Mouse (Mus musculus): Measurements from ENCODE around the gene Pum1. TPM values are rescaled to one million over a fixed set of nuclear protein-coding genes. Genes with fewer than 3 reads are reported as not detected.
"Not testable (repeated sequence)": the region's sequence is repeated elsewhere in the genome, so short reads cannot be mapped to it uniquely, and the experiment has no call there.

The Pum1 gene
- polyA plus RNA-seq, 1 experiment from 2014 or later = 48.5 TPM

DNA sequence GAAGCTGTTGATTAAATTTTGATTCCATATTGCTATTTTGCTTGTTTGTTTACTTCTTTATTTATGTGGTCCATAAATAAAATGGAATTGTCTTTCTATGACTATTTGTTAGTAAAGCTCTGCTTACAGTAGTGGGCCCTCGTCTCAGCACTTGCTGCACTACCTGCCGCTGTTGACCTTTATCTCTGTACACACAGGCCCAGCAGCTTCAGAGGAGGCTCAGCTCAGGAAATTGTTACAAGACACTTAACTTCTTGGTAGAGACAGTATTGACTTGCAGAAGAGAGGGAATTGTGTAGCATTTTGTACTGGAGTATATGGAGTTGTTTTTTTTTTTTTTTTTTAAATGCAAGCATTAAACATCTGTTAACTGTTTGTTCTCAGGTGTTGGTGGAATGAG, 5.4 kb downstream of the Pum1 start:
- no peak for DNase-seq (ENCODE audit: low spot score)

DNA sequence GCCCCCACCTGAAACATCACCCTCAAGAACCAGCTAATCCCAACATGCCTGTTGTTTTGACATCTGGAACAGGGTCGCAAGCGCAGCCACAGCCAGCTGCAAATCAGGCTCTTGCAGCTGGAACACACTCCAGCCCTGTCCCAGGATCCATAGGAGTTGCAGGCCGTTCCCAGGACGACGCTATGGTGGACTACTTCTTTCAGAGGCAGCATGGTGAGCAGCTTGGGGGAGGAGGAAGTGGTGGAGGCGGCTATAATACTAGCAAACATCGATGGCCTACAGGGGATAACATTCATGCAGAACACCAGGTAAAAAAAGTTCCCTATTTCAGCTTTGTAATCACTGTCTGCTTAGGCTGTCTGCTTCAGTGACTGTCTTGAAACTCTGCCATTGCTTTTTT, 5.9 kb downstream of the Pum1 start:
- no peak for DNase-seq (ENCODE audit: low spot score)

DNA sequence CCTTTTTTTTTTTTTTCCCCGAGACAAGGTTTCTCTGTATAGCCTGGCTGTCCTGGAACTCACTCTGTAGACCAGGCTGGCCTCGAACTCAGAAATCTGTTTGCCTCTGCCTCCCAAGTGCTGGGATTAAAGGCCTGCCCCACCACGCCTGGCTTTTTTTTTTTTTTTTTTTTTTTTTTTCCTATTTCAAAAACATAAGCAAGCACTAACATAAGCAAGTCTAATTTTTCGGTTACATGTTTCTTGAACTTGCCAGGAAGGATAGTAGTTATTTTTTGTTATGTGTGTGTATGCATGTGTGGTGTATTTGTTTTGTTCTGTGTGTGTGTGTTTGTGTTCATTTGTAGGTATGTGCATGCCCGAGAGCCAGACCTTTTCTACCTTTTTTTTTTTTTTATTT, 6.9 kb downstream of the Pum1 start:
- not testable (repeated sequence) for DNase-seq (ENCODE audit: low spot score)

DNA sequence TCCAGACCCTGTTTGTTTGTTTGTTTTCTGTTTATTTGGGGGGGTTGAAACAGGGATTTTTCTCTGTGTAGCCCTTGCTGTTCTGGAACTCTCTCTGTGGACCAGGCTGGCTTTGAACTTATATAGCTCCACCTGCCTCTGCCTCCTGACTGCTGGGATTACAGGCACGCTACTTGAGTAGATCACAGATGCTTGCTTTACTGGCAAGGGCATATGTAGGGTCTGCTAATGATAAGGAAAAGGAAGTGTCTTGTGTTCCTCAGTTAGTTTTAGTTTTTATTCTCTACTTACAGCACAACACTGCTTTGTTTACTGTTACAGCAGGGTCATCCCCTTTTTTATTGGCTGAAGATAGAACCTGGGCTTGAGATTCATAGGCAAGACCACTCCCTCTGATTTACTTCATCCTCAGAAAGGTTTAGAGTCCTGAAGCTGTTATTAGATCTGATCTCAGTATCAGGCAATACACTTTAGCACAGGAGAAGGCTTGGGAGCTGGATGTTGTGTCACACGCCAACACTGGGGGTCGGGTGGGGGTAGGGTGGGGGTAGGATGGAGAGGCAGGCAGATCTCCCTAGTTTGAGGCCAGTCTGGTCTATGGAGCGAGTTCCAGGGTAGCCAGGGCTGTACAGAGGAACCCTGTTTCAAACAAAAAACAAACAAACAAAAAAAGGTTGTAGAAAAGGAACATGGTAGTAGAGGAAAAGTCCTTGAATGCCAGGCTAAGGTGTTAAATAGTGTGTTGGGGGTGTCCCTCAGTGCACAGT, 8.1 kb downstream of the Pum1 start:
- no peak for DNase-seq (ENCODE audit: low spot score)

DNA sequence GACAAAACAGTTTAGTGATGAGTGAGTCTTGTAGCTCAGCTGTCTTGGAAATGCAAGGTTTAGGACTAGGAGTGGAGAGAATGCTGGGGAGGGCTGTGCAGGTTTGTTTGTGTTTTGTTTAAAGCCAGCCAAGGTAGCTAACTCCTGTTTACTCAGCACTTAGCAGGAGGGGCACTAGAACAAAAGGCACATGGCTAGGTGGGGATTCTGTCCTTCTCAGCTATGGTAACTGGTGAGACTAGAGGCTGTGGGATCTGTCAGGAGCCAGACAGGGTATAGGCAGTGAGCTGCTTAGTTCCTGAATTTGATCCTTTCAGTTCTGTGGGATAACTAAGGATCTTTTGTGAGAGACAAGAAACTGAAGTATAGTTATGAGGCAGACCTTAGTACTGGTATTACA, 9.0 kb downstream of the Pum1 start:
- no peak for DNase-seq (ENCODE audit: low spot score)

DNA sequence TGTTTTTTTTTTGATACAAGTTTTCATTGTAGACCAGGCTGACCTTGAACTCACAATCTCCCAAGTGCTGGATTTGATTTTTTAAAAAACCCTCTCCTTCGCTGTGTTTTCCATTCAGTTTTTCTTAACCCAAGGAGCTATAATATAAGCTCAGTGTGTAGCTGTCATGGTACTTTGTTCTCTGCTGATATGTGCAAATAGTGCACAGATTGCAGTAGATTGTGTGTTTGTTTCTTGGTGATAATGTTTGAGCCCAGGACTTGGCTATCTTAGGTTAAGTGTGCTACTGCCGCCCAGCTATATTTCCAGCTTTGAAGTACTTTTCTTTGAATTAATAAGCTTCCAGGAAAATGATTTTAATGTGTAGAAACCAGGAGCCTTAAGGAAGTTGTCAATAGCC, 13.6 kb downstream of the Pum1 start:
- DNase-seq (ENCODE audit: low spot score) = no peak

DNA sequence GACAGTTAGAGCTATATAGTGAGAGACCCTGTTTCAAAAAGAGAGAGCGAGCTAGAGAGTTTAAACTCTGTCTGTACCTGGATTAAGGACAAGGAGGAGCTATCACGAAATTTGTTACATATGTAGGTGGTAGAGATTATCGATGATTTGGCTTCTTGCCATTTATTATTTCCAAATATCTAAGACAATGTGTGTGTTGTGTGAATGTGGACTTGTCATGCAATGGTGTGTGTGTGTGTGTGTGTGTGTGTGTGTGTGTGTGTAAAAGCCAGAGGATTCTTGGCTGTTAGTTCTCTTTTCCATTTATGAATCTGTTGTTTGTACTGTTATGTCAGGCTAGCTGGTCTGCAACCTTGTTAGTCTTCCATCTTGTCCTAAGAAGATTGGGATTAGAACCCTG, 15.0 kb downstream of the Pum1 start:
- no peak for DNase-seq (ENCODE audit: low spot score)

DNA sequence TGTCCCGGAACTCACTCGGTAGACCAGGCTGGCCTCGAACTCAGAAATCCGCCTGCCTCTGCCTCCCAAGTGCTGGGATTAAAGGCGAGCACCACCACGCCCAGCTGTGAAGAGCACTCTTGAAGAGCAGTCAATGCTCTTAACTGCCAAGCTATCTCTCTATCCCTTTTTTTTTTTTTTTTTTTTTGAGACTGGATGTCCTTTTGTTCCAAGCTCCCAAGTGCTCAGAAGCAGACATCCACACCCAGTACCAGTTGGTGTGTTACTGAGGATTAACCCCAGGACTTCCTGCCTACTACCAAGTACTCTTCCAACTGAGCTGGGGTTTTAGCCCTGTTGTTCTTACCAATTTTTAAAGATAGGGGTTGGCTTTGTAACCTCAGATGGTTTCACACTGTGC, 17.6 kb downstream of the Pum1 start:
- DNase-seq (ENCODE audit: low spot score) = no peak

DNA sequence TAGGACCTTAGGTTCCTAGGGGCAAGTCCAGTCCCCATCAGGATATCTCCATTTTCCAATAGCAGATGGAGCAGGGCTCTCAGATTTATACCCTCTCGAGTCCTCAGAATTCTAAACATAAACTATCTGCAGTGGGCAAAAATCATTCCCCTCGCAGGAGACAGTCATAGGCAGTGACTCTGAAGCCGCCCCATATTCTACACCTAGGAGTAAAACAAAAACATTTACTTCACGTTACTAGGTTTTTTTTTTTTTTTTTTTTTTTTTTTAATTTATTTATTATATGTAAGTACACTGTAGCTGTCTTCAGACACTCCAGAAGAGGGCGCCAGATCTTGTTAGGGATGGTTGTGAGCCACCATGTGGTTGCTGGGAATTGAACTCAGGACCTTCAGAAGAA, 19.9 kb downstream of the Pum1 start:
- not testable (repeated sequence) for DNase-seq (ENCODE audit: low spot score)

DNA sequence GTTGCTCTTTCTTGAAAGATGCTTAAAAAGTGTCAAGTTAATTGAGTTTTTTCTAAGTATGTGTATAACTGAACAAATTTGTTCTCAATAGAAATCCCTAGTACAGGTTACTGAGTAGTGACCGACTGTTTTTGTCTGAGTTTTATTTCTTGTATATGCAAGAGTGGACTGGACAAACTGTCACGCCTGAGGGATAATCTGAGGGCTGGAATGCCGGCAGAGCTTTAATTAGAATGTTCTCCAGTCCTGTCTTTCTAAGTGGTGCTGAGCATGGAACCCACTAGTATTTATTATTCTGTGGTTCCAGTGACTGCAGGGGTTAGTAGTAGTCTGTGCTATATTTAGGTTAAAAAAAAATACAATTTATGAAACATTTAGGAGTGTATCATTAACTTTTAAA, 30.8 kb downstream of the Pum1 start:
- DNase-seq (ENCODE audit: low spot score) = no peak

DNA sequence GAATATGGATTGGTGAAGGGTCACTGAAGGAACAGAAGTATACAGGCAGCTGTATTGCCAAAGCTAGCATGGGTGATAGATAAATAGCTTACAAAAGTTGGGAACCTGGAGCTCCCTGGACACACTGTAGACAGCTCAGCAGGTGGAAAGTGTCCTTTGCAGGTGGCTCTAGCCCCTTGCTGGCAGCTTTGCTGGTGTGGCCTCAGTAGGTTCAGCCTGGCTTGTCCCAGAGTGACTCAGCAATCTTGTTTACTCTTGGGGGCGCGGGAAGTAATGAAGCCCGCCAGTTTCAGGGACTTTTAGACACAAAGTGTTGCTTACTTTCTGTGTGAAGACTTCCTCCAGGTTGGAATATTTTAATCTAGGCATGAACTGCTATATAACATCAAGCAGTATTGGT, 31.9 kb downstream of the Pum1 start:
- no peak for DNase-seq (ENCODE audit: low spot score)

DNA sequence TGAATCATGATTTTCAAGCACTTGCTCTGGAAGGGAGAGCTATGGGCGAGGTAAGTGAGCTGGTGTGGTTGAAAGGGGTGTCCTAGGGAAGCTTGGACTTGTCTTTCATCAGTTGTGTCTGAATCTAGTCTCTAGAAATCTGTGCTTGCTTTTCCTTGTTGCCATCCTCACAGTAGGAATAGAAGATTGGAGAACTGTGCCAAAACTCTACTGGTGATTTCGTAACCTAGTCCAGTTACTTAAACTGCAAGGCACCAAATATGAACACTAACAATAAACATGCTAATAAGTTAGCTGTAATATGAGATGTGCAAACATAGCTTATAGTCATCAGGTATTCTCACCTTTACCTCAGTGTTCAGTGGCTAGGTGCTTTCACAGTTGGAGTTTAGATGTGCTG, 37.9 kb downstream of the Pum1 start:
- no peak for DNase-seq (ENCODE audit: low spot score)

DNA sequence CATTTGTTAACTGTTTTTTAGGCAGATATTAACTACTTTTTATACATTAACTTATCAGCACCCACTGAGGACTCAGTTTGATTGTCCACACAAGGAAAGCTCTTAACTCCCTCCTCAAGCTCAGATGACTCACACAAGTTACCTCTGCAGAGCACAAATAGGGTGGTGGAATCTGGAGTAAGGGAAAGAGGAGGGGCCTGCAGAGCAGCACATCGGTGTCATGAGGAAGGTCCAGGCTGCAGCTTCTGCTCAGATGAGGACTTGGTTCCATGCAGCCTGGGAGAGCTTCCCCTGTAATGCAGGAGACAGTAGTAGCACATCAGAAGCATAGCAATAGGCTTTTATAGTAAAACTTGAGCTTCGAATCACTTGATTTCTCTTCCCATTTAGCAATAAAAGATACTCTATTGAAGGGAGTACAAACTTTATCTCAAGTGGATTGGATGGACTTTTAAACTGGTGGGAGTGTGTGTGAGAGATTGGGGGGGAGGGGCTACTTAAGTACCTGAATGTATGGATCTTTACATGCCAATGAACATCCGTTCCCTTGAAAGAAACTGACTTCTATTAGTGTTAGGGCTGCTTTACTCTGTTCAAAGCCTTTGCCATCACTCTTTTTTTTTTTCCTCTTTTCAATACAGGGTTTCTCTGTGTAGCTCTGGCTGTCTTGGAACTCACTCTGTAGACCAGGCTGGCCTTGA, 39.9 kb downstream of the Pum1 start:
- no peak for DNase-seq (ENCODE audit: low spot score)

DNA sequence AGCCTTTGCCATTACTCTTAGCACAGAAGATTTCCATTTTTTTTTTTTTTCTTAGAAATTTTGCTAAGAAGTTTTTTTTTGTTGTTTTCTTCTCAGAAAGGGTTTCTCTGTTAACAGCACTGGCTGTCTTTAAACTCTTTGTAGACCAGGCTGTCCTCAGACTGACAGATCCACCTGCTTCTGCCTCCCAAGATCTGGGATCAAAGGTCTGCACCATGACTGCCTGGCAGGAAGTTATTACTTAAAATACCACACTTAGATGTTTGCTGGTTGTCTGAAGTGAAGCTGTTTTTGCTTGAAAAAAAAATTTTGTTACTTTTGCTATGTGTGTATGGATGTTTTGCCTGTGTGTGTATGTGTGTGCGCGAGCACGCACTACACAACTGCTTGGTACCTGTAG, 40.5 kb downstream of the Pum1 start:
- no peak for DNase-seq (ENCODE audit: low spot score)

DNA sequence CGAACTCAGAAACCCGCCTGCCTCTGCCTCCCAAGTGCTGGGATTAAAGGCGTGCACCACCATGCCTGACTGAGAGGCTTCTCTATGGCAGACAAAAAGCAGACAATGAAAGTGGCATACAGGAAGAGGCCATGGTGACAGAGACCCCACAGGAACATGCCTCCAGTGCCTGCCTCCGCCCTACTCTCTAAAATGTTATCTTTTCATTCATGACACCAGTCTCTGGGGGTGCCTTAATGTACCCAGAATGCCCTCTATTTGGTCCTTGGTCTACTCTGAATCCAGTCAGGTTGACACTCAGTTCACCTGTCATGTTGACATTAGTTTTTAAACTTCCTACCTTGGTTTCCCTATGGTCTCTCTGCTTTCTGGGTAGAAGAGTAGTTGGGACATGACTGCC, 41.5 kb downstream of the Pum1 start:
- no peak for DNase-seq (ENCODE audit: low spot score)

DNA sequence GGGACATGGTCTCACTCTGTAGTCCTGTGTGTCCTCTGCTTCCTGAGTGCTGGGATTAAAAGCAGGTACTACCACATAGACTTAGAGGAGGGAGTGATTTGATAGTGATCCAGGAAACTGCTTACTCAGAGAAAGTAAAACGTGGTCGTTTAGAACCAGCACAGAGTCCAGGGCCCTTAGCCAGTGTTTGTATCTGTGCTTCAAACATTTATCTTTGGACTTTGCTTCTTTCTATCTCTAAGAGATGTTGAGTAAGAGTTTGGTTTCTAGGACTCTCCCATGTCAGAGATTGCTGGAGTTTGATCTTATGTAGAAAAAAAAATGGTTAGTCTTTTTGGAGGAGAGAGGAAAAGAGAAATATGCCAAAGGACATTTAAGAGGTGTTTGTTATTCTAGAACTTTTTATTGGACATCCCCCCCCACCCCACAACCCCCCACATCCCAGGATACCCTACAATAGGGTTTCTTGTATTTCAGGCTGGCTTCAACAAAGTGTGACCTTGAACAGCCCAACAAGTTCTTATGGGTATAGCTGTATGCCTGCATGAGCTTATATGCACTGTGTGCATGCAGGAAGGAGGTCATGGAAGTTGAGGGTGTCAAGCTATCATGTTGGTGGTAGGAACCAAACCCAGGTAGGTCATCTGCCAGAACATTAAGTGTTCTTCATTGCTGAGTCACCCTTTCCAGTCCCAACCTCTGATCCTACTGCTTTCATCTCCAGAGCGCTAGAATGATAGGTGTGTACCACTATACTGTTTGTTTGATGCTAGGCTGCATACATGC, 43.3 kb downstream of the Pum1 start:
- no peak for DNase-seq (ENCODE audit: low spot score)

DNA sequence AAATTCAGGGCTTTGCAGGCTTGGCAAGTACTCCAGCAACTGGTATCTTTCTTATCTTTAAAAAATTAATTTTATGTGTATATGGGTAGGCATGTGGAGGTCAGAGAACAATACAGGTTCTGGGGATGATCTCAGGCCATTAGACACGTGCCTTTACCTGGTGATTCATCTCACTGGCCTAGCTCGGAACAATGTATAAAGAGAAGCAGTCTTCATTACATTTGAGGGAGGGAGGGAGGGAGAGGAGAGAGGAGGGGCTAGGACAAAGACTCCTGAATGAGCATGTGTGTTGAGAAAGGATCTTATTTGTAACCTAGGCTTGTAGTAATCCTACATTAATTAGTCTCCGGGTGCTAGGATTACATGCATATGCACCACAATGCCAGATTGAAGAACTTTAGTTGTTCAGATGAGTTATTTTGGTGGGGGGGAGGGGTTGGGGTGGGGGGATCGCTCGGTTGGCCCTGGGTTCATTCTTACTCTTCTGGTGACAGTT, 48.3 kb downstream of the Pum1 start:
- no peak for DNase-seq (ENCODE audit: low spot score)

DNA sequence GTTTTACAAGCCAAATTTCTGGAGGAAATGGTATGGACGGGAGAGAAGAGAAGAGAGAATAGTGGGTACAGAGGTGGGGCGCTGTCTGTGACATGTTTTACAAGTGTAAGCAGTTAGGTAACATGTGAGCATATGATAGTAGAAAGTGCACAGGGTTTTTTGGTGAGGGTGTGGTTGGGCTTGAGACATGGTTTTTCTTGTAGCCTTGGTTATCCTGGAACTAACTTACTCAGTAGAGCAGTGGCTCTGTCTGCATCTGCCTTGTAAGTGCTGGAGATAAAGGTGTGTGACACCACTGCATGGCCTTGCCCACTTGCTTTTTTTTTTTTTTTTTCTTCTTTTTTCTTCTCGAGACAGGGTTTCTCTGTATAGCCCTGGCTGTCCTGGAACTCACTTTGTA, 49.2 kb downstream of the Pum1 start:
- no peak for DNase-seq (ENCODE audit: low spot score)

DNA sequence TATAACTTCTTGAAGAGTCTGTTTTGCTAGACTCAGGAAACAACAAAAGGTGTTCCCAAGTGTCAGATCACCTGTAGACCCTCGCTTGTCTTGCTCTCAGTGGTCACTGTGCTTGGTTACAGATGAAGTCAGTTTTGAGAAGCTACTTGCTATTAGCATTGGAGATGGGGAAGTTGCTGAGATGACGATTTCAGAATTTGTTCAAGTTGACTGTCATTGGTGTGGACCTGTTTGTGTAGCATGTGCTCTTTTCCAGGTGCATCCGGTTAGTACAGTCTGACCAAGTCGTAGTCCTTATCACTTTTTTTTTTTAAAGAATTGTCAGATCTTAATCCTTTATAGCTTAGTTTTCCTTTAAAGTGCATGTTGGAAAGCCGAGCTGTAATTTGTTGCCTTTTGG, 50.3 kb downstream of the Pum1 start:
- DNase-seq (ENCODE audit: low spot score) = no peak

DNA sequence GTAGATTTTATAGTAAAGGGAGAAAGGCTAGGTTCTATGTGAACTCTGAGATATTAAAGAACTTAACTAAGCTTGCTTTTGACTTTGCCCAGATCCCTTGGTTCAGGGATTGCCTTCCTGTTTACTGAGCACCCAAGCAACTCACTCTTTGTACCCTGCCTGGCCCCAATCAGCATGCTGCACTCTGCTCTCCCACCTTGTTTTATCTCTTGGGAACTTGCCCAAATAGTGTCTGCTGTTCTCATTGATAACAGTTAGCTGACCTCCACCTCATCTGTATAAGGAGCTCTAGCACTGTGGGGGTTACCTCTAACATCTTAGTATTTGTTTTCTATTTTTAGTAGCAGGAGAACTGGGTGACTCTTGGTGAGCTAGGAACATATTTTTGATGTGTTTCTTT, 52.0 kb downstream of the Pum1 start:
- DNase-seq (ENCODE audit: low spot score) = no peak

DNA sequence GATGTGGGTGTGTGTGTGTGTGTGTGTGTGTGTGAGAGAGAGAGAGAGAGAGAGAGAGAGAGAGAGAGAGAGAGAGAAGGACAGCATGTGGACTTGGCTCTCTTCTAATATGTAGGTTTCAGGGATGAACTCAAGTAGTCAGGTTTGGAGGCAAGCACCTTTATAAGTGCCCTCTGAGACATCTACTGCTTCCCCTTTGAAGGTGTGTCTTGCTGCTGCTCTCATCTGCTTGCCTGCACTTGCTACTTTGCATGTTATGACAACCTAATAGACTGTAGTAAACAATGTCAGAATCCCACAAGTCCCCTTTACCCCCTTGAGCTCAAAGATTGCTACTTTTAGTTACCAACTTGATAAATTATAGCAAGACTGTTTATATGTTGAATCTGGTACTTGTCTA, 52.5 kb downstream of the Pum1 start:
- DNase-seq (ENCODE audit: low spot score) = no peak

DNA sequence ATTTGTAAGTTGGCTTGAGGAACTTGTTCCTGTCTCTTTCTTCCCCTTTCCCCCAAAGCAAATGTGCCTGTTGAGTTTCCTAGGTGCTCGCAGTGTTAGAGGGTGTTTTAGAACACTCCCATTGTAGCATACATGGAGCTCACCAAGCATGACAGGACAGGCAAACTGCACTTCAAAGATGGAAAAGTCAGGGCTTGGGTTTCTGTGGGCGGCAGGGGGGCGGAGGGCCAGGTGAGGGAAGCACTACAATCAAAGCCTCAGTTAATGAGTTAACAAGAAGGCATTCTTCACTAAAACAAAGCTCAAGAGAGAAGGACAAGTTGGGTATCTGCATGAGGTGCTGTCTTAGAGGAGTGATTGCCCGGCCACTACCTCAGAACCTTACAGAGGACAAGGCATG, 56.2 kb downstream of the Pum1 start:
- DNase-seq (ENCODE audit: low spot score) = no peak
